In genomic region chr11:64559388-64559787, GRCm38 (mm10) we compare ENCODE assay signal across 13 mouse cellular contexts.
"Had no signal": no experiment of that assay in that cellular context is flagged by ENCODE, and none has a peak within 500 bp of the region (broad histone marks: within the 10 kb centered on the region; RNA-seq: fewer than 3 reads in every experiment).

No protein-coding gene starts in this region.

- H3K4me2 ChIP-seq: kidney, embryonic 15.5 days; limb, embryonic 13.5 days; liver, embryonic 12.5 days; neural tube, embryonic 15.5 days had no signal

- DNase-seq: kidney, adult 2 months; kidney, postnatal 14 days; left cerebral cortex, postnatal 4 days; midbrain, embryonic 14.5 days; right cerebral cortex, adult 18-20 months; right cerebral cortex, postnatal 25 days; thymus, postnatal 36 days had no signal

- H3K36me3 ChIP-seq: kidney, embryonic 15.5 days; limb, embryonic 13.5 days; liver, embryonic 12.5 days; midbrain, embryonic 10.5 days; neural tube, embryonic 15.5 days had no signal

- H3K27me3 ChIP-seq: kidney, embryonic 15.5 days; limb, embryonic 13.5 days; liver, embryonic 12.5 days; neural tube, embryonic 15.5 days had no signal

- H3K4me3 ChIP-seq: kidney, embryonic 15.5 days; limb, embryonic 13.5 days; liver, embryonic 12.5 days; midbrain, embryonic 10.5 days; myocyte; neural tube, embryonic 15.5 days had no signal

- H3K9ac ChIP-seq: kidney, embryonic 15.5 days; limb, embryonic 13.5 days; liver, embryonic 12.5 days; neural tube, embryonic 15.5 days had no signal

- ATAC-seq: liver, embryonic 12.5 days had no signal

- H3K9me3 ChIP-seq: kidney, embryonic 15.5 days; limb, embryonic 13.5 days; liver, embryonic 12.5 days; midbrain, embryonic 10.5 days; neural tube, embryonic 15.5 days had no signal

- H3K27ac ChIP-seq: kidney, embryonic 15.5 days; limb, embryonic 13.5 days; liver, embryonic 12.5 days; midbrain, embryonic 10.5 days; neural tube, embryonic 15.5 days had no signal

- H3K4me1 ChIP-seq: kidney, embryonic 15.5 days; limb, embryonic 13.5 days; liver, embryonic 12.5 days; midbrain, embryonic 10.5 days; neural tube, embryonic 15.5 days had no signal
